Mouse (Mus musculus) liver, adult (tissue): ENCODE data around the gene Kctd11.

Source experiments
- GATA4 ChIP-seq: IDR thresholded peaks from 2 replicates; pipeline ENCODE4 v1.6.1; 2014; ENCODE audit warnings: mild to moderate bottlenecking, low read length; ENCODE audit not compliant: insufficient replicate concordance

Kctd11 gene

GRCm38 (mm10) chr11:69880853-69881603 lies at the start of gene Kctd11:
TSS of gene Kctd11 (minus strand) at chr11:69881406.
- TF ChIP-seq GATA4: peak; percentile 39; the same call in 1 of the 2 replicates

GRCm38 (mm10) chr11:69929712-69930111 lies 48.5 kb upstream of the Kctd11 start:
- TF ChIP-seq GATA4: no peak

GRCm38 (mm10) chr11:69927501-69927900 lies 46.3 kb upstream of the Kctd11 start:
- TF ChIP-seq GATA4: no peak

GRCm38 (mm10) chr11:69922796-69923195 lies 41.6 kb upstream of the Kctd11 start:
- no peak for TF ChIP-seq GATA4

- no peak for TF ChIP-seq GATA4
Observed at GRCm38 (mm10) chr11:69922012-69922756, 41.0 kb upstream of the Kctd11 start.

GRCm38 (mm10) chr11:69921114-69922011 lies 40.2 kb upstream of the Kctd11 start, which contains the start of gene Eif5a:
TSS of gene Eif5a (minus strand) at chr11:69921958.
- TF ChIP-seq GATA4: no peak

GRCm38 (mm10) chr11:69920266-69921031 lies 39.2 kb upstream of the Kctd11 start:
- TF ChIP-seq GATA4: no peak

GRCm38 (mm10) chr11:69919661-69920265 lies 38.6 kb upstream of the Kctd11 start:
- TF ChIP-seq GATA4: no peak

GRCm38 (mm10) chr11:69919053-69919452 lies 37.8 kb upstream of the Kctd11 start:
- no peak for TF ChIP-seq GATA4

- no peak for TF ChIP-seq GATA4
Observed at GRCm38 (mm10) chr11:69918118-69918517, 36.9 kb upstream of the Kctd11 start.

GRCm38 (mm10) chr11:69917379-69917948 lies 36.3 kb upstream of the Kctd11 start:
- no peak for TF ChIP-seq GATA4

GRCm38 (mm10) chr11:69915667-69916627 lies 34.7 kb upstream of the Kctd11 start:
- TF ChIP-seq GATA4: no peak
